Mouse (Mus musculus) gonadal fat pad, adult 2 months (tissue): ENCODE results near the gene Foxp1. TPM values are rescaled to one million over a fixed set of nuclear protein-coding genes. Genes with fewer than 3 reads are reported as not detected.

Experiments
- DNase-seq: peaks from one replicate; pipeline ENCODE4 v3.0.0-alpha.2; 2012; ENCODE audit warnings: low read depth
- polyA plus RNA-seq: library from polyadenylated mRNA; depleted of rRNA; stranded (reverse); fragments of >200 nt; gene quantifications from 2 replicates; pipeline ENCODE4 v1.2.3, GENCODE M21; 2012

Gene Foxp1
- polyA plus RNA-seq, 1 experiment: 26.0 TPM

- DNase-seq: peak; percentile 92
Measured at GRCm38 (mm10) chr6:99388741-99389675, 133.5 kb downstream of the Foxp1 start.

GRCm38 (mm10) chr6:99388023-99388422 is 134.5 kb downstream of the Foxp1 start:
- no peak for DNase-seq

- DNase-seq: peak; percentile 97
Measured at GRCm38 (mm10) chr6:99385059-99385604, 137.4 kb downstream of the Foxp1 start.

DNA sequence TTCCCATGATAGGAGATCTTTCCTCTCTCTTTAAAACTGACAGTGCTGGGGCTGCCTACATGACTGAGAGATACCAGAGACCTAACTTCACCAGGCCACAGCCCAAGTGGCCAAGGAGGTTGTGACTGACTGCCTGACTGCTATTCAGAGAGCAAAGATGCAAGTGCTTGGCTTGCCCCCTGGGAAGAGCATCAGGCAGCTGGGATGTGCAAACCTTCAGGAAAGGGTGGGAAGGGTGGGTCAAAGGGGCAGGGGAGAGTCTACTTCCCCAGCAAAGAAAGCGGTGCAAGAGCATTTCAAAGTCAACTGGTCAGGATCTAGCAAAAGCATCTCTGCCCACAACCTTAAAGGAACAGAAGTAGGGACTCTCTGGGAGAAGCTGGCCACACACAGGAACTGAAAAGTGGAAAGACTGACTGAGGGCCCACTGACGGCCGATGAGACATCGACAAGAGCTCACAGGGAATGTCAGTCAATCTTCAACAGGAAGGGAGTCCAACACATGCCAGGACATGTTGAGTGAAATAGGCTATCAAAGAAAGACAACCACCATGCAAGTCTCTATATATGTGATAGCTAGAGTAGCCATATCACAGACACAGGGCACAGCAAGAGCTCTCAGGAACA is 138.6 kb downstream of the Foxp1 start:
- no peak for DNase-seq

DNA sequence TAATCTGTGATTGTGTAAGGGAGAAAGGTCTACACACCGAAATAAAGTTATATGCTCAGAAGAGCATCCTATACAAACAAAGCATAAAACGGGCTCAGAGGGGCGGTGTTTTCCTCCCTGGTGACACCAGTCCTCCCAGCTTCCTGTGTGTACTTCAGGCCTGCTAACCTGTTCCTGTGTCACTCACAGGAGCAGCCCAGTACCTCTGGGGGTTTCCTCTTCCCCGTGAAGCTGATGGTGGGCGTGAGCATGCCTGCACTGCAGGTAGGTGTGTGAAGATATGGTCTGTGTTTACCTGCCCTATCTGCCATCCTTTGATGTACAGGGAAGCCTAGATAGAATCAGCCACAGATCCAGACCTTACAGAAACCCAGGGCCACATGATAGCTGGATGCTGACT is 142.4 kb downstream of the Foxp1 start:
- DNase-seq: no peak

DNA sequence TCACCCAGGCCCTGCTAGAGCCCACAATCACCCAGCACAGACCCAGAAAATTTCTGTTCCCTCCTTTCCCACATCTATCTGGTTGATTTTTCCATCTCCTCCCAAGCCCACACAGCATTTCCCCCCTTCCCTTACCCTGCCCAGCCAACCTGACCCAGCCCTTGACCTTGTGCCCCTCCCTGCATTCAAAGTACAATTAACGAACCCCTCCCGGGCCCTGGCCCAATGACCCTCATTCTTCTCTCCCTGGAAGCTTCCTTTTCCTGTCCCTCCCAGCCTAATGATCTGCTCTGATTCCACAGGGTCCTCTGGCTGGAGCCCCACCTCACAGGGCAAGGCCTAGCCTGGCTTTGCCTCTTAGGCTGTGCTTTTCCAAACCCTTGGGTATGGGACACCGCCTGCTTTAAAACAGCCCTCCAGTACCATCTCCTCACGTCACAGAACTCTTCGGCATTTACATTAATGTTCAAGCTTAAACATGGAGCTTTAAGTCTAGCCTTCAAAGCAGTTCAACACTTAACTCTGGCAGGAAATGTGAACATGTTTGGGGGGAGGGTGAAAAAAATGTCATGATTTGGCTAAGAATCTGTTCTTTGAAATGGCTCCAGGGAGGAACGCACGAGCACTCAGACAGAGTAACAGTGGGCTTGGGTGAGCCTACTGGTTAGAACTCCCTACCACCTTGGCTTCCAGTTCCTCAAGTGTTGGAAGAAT is 143.4 kb downstream of the Foxp1 start:
- no peak for DNase-seq

- DNase-seq: no peak
Measured at GRCm38 (mm10) chr6:99377716-99378115, 144.8 kb downstream of the Foxp1 start.

DNA sequence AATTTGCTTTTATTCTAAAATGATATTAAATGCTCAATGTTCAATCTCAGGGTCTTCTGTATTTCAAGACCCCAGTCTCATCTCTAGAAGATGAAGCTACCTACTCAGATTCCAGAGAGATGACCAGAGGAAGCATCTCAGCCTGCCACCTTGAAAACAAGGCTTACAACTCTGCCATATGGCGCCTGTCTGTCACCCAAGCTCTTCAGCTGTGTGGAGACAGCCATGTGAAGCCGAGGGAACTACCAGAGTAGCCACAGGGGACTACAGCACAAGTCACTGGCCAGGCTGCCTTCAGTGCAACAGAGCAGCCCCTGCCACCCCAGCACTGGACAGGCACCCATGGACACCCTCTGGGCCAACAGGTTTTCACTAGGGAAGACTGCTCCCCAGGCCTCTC is 145.4 kb downstream of the Foxp1 start:
- DNase-seq: no peak

DNA sequence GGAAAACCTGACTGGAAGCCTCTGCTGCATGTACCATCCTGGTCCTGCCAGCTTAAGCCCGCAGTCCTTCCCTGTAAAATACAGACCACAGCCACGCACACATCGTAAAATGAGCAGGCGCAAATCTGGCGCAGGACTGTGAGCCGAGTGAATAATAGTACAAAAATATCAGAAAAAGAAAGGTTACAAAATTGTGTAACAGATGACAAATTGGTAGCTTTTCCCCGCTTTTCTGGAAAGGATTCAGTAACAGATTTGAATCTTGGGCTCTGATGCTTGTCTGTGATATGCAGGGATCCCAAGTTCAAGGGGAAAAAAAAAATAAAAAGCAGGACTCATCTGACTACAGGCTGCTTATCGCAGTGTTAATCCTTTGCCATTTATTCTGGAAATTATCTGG is 145.8 kb downstream of the Foxp1 start:
- DNase-seq: no peak

DNA sequence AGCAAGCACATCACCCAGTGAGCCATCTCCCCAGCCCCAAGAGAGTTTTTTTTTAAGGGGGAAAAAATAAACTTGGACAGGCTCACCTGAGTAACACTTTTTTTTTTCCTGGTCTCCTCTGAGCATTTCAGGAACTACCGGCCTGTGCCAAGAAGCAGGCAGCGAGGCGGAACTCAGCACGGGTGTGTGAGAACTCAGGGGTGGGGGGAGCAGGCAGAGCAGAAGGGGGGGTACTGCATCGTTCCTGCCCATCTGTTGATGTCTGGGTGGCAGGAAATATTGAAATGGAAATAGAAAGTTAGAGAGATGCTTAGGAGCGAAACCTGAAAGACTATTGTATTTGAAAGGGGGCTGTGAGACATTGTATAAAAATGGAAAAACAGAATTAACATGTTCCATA is 146.7 kb downstream of the Foxp1 start:
- no peak for DNase-seq

- no peak for DNase-seq
Measured at GRCm38 (mm10) chr6:99375376-99375775, 147.1 kb downstream of the Foxp1 start.

DNA sequence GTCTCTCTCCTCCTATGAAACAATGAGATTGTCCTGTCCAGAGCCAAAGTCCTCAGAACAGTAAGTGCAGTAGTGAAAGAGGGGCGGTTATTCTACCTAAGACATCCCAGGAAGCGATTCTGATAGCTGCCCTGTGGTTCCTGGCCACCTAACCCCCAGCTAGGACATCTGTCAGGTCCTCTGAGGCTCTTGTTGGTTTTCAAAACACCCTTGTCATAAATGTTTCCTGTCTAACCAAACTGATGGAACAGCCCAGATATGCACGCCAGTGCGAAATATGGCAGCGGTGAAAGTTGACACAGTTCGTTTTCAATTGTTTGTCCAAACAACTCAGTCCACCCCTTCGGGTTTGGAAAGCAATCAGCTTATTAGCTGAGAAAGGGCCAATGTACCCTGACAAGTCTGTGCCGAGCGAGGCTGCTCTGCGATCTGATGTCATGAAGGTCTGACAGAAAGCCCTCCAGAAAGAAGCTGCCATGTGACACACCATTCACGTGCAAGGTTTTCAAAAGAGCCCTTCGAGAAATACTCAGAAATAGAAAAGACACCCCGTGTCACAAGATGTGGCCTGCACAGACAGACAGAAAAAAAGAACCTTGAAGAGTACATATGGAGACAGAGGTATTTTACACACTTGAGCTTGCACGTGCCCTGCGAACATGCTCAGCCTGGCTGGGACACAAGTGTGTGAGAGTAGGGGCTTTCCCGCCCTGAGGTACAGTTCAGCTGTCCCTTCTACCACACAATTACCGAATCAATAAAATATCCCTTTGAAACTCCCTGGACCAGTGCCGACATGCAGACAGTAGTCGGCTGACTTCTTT is 147.9 kb downstream of the Foxp1 start:
- DNase-seq: no peak

DNA sequence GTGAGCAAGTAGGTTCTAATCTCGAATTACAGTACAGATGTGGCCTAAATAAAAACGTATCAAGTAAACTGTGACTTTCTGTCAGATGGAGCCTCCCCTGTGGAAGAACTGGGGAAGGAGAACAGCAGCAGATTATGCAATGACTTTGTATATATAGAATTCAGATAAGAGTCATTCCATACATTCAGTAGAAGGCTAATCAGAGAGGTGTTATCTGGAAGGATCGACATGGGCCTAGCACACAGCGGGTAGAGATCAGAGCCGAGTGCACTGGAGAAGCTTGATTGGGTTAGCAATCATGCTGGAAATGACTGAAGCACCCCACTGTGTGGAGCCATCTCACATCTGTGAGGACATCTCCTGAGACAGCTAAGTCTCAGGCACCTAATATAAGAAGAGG is 150.1 kb downstream of the Foxp1 start:
- no peak for DNase-seq

DNA sequence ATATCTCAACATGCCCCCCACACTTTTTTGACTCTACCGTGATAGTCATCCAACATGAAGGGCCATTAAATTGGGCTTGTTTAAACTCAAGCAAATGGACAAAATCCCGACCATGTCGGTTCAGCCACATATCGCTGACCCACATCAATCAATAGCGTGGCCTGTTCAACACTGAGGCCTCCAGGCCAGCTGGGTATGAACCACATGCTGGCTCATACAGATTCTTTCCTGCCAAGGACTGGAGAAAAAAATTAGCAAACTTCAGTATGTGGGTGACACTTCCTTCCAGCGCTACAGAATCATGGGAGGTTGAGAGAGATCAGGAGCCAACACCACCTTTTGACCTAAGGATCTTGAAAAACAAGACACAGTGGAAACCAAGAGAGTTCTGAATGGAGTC is 150.5 kb downstream of the Foxp1 start:
- DNase-seq: no peak

DNA sequence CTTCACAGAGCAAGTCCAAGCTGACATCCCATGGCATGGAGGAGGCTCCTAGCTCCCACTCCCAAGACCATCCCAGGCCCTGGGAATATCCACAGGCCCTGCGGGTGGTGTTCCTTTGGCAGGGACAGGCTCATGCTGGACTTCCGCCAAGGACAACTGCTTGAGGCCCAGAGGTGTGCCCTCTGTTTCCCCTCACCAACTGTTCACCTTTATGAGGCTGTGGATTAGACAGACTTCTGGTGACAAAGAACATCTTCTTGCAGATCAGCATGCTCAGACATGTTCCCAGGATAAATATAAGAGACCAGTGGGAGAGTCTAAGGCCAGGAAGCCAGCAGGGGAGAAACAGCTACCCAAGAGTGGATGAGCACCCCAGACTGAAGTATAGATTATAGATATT is 152.6 kb downstream of the Foxp1 start:
- DNase-seq: peak; percentile 93

GRCm38 (mm10) chr6:99369156-99369555 is 153.4 kb downstream of the Foxp1 start:
- DNase-seq: peak; percentile 98

DNA sequence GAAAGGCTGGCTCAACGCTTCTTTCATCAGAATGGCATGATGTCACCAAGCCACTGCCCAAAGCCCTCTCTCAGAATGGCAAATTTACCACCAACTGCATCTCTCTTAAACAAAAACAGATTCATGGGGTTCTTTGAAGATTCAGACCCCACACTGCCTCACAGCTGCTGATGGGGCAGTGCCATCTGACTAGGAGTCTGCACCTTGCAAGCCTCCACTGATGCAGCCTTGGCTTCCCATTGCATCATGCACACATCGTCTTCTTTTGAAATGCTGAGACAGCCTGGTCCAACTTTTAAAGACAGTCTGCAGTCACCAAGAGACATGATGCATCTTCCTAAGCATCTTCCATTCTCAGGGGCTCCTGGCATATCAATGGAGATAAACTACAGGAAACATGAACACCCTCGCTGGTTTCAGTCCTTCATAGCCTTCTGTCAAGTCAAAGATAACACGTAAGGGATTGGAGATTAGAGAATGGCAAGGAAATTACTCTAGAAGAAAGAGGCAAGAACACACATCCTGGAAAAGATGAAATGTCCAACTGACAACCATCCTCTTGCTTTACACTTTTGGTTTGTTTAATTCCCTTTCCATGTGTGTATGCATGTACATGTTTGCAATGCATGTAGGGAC is 154.3 kb downstream of the Foxp1 start:
- DNase-seq: no peak

- DNase-seq: no peak
Measured at GRCm38 (mm10) chr6:99364545-99364944, 158.0 kb downstream of the Foxp1 start.

GRCm38 (mm10) chr6:99360581-99360980 is 161.9 kb downstream of the Foxp1 start:
- DNase-seq: no peak

- DNase-seq: no peak
Measured at GRCm38 (mm10) chr6:99359765-99360499, 162.6 kb downstream of the Foxp1 start.
